Mouse (Mus musculus) MEL (cell line): ENCODE measurements around the gene Kmt5c. TPM values are rescaled to one million over a fixed set of nuclear protein-coding genes. Genes with fewer than 3 reads are reported as not detected.

Experiments used
- DNase-seq: peaks from one replicate; pipeline ENCODE4 v3.0.0; 2011; ENCODE audit warnings: low read depth, low spot score
- H3K27ac ChIP-seq: 2 replicates; pipeline ENCODE4 v1.5.1; 2012; ENCODE audit warnings: low read depth, mild to moderate bottlenecking, control low read depth, low read length, moderate library complexity; ENCODE audit not compliant: control insufficient read depth
- H3K27me3 ChIP-seq, 2 experiments: fragments of 150-350 bp in 1 of 2; sonication (generic) in 1 of 2; 2 replicates each; pipeline ENCODE4 v1.6.1; 2012; ENCODE audit warnings: low read length in 2 of 2, mild to moderate bottlenecking in 2 of 2, improper control_type of control experiment in 1 of 2, moderate library complexity in 1 of 2; ENCODE audit not compliant: insufficient read depth in 2 of 2, control insufficient read depth in 1 of 2
- H3K36me3 ChIP-seq, 2 experiments: 2 replicates each; pipeline ENCODE4 v1.6.1; 2012 to 2014; ENCODE audit warnings: low read length in 2 of 2, improper control_type of control experiment in 1 of 2, inconsistent platforms in 1 of 2, mild to moderate bottlenecking in 1 of 2; ENCODE audit not compliant: insufficient read depth in 2 of 2, control insufficient read depth in 1 of 2
- H3K4me1 ChIP-seq, 2 experiments: fragments of 150-350 bp in 1 of 2; sonication (generic) in 1 of 2; 2 replicates each; pipeline ENCODE4 v1.6.1; 2012; ENCODE audit warnings: low read length in 2 of 2, improper control_type of control experiment in 1 of 2, mild to moderate bottlenecking in 1 of 2; ENCODE audit not compliant: insufficient read depth in 2 of 2, control insufficient read depth in 1 of 2
- H3K4me3 ChIP-seq, 2 experiments: fragments of 150-350 bp in 1 of 2; sonication (generic) in 1 of 2; 2 replicates each; pipeline ENCODE4 v1.5.1; 2012; ENCODE audit warnings: low read depth in 2 of 2, low read length in 2 of 2, mild to moderate bottlenecking in 2 of 2, moderate library complexity in 2 of 2, control low read depth in 1 of 2, improper control_type of control experiment in 1 of 2; ENCODE audit not compliant: control insufficient read depth in 1 of 2, insufficient read depth in 1 of 2
- H3K79me2 ChIP-seq: 2 replicates; pipeline ENCODE4 v1.6.1; 2012; ENCODE audit warnings: mild to moderate bottlenecking, low read length, moderate library complexity; ENCODE audit not compliant: control insufficient read depth, poor library complexity, insufficient read depth
- H3K9ac ChIP-seq: 2 replicates; pipeline ENCODE4 v1.6.1; 2012; ENCODE audit warnings: low read depth, mild to moderate bottlenecking, control low read depth, low read length, moderate library complexity; ENCODE audit not compliant: control insufficient read depth, poor library complexity, severe bottlenecking
- H3K9me3 ChIP-seq: fragments of 150-350 bp; sonication (generic); replicated peaks from 2 replicates; pipeline ENCODE4 v1.6.1; 2012; ENCODE audit warnings: mild to moderate bottlenecking, low read length, improper control_type of control experiment, moderate library complexity; ENCODE audit not compliant: insufficient read depth
- BHLHE40 ChIP-seq: IDR thresholded peaks from 2 replicates; pipeline ENCODE4 v1.6.1; 2012; ENCODE audit warnings: low read depth, mild to moderate bottlenecking, inconsistent platforms, low read length, improper control_type of control experiment, borderline replicate concordance
- CHD2 ChIP-seq: IDR thresholded peaks from 2 replicates; pipeline ENCODE4 v1.6.1; 2011; ENCODE audit warnings: low read length, improper control_type of control experiment
- CTCF ChIP-seq, 3 experiments: IDR thresholded peaks in 2 of 3; conservative IDR thresholded peaks in 1 of 3; 2 replicates each; pipeline ENCODE4 v1.5.1; 2011 to 2012; ENCODE audit warnings: low read length in 3 of 3, low read depth in 2 of 3, mild to moderate bottlenecking in 2 of 3, improper control_type of control experiment in 1 of 3, inconsistent platforms in 1 of 3, mixed read lengths in 1 of 3, moderate library complexity in 1 of 3; ENCODE audit not compliant: control insufficient read depth in 1 of 3, insufficient read depth in 1 of 3, poor library complexity in 1 of 3, severe bottlenecking in 1 of 3
- HCFC1 ChIP-seq: IDR thresholded peaks from 2 replicates; pipeline ENCODE4 v1.6.1; 2012; ENCODE audit warnings: low read depth, mild to moderate bottlenecking, inconsistent platforms, low read length, improper control_type of control experiment, moderate library complexity
- JUND ChIP-seq: IDR thresholded peaks from 2 replicates; pipeline ENCODE4 v1.6.1; 2011; ENCODE audit warnings: low read depth, mild to moderate bottlenecking, improper control_type of control experiment, low read length
- MAX ChIP-seq: IDR thresholded peaks from 2 replicates; pipeline ENCODE4 v1.6.1; 2011; ENCODE audit warnings: low read length, improper control_type of control experiment
- MXI1 ChIP-seq: IDR thresholded peaks from 2 replicates; pipeline ENCODE4 v1.6.1; 2011; ENCODE audit warnings: mild to moderate bottlenecking, low read depth, low read length, improper control_type of control experiment
- NRF1 ChIP-seq: IDR thresholded peaks from 2 replicates; pipeline ENCODE4 v1.6.1; 2014; ENCODE audit warnings: low read depth, mild to moderate bottlenecking, inconsistent platforms, low read length, improper control_type of control experiment, moderate library complexity; ENCODE audit not compliant: poor library complexity, insufficient read depth, severe bottlenecking
- POLR2AphosphoS5 ChIP-seq: IDR thresholded peaks from 2 replicates; pipeline ENCODE4 v1.6.1; 2012; ENCODE audit warnings: low read depth, borderline replicate concordance, mild to moderate bottlenecking, inconsistent platforms, low read length, moderate library complexity, mixed read lengths
- RAD21 ChIP-seq: IDR thresholded peaks from 2 replicates; pipeline ENCODE4 v1.6.1; 2011; ENCODE audit warnings: mild to moderate bottlenecking, low read depth, low read length, improper control_type of control experiment
- SIN3A ChIP-seq: IDR thresholded peaks from 2 replicates; pipeline ENCODE4 v1.6.1; 2012; ENCODE audit warnings: low read length, improper control_type of control experiment, inconsistent platforms
- SMC3 ChIP-seq: IDR thresholded peaks from 2 replicates; pipeline ENCODE4 v1.6.1; 2011; ENCODE audit warnings: low read depth, low read length, improper control_type of control experiment
- TAL1 ChIP-seq: IDR thresholded peaks from 2 replicates; pipeline ENCODE4 v1.6.1; 2012; ENCODE audit warnings: mild to moderate bottlenecking, inconsistent platforms, low read length, moderate library complexity, mixed read lengths
- TBP ChIP-seq: IDR thresholded peaks from 2 replicates; pipeline ENCODE4 v1.8.0; 2011; ENCODE audit warnings: low read depth, low read length, improper control_type of control experiment
- USF1 ChIP-seq: IDR thresholded peaks from 2 replicates; pipeline ENCODE4 v1.6.1; 2014; ENCODE audit warnings: low read depth, mild to moderate bottlenecking, inconsistent platforms, low read length, improper control_type of control experiment, moderate library complexity
- ZC3H11A ChIP-seq: IDR thresholded peaks from 2 replicates; pipeline ENCODE4 v1.6.1; 2012; ENCODE audit warnings: low read depth, mild to moderate bottlenecking, inconsistent platforms, low read length, improper control_type of control experiment
- polyA plus RNA-seq, 2 experiments: library from polyadenylated mRNA; stranded (reverse) in 1 of 2; unstranded in 1 of 2; fragments of >175 nt in 1 of 2; fragments of >200 nt in 1 of 2; gene quantifications; 2 replicates each; pipeline versions ENCODE4 v1.2.1 to v1.2.4; 2012; ENCODE audit warnings: low replicate concordance in 2 of 2, low read depth in 1 of 2; ENCODE audit not compliant: insufficient read length in 2 of 2, insufficient read depth in 1 of 2, missing spikeins in 1 of 2
- total RNA-seq: library from RNA; depleted of rRNA; stranded (reverse); fragments of 300-350 nt; gene quantifications from 2 replicates; pipeline ENCODE4 v1.2.3, GENCODE M21; 2012

Gene Kmt5c
- total and polyA plus RNA-seq, 3 experiments: 21.8 to 60.2 TPM; not detected in 1

DNA sequence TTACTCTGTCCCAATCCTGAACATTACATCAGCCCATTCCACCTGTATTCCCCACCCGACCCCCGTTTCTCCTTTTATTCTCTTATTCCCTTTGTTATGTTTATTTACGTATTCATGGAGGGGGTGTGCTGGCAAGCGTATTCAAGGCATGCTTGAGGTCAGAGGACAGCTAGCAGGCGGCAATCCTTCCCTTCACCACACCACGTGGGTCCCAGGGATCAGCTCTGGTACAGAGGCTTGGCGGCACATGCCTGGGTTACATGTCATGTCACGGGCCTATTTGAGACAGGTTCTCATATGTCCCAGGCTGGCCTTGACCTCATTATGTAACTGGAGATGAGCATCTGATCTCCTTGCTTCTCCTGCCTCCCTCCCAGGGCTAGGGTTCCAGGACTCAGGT, 37.6 kb upstream of the Kmt5c start:
- H3K36me3 ChIP-seq: no peaks in the 10 kb centered on the region
- TF ChIP-seq USF1 (no peak), NRF1 (no peak), HCFC1 (no peak), TAL1 (no peak), MXI1 (no peak), POLR2AphosphoS5 (no peak), SIN3A (no peak)
- H3K4me3 ChIP-seq: no peak overlapping the region
- no peaks in the 10 kb centered on the region for H3K9me3 ChIP-seq
- DNase-seq: no peak
- H3K79me2 ChIP-seq: no peaks in the 10 kb centered on the region
- H3K9ac ChIP-seq: no peak overlapping the region
- H3K4me1 ChIP-seq: no peaks in the 10 kb centered on the region
- peaks cover 4 to 12% of the 10 kb centered on the region in 2 experiments for H3K27me3 ChIP-seq
- no peak overlapping the region for H3K27ac ChIP-seq

DNA sequence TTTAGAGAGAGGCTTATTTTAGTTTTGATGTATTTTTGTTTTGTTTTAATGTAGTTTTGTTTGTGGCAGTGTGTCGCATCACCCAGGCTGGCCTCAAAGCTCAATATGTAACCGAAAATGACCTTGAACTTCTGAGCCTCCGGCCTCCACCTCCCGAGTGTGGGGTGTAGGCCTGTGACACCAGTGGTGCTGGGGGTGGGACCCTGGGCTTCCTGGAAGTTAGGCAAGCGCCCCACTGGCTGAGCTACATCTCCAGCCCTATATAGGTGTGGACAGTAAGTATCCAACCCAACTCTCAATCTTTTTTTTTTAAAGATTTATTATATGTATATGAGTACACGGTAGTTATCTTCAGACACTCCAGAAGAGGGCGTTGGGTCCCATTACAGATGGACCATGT, 36.7 kb upstream of the Kmt5c start:
- Histone ChIP-seq H3K4me1 (no peaks in the 10 kb centered on the region), H3K9me3 (no peaks in the 10 kb centered on the region), H3K27me3 (peaks cover 3 to 11% of the 10 kb centered on the region in 2 experiments), H3K36me3 (no peaks in the 10 kb centered on the region), H3K4me3 (no peak overlapping the region), H3K27ac (no peak overlapping the region), H3K79me2 (no peaks in the 10 kb centered on the region), H3K9ac (no peak overlapping the region)
- TF ChIP-seq JUND (no peak), SMC3 (peak; percentile 16; the same call in 1 of the 2 replicates)
- DNase-seq: no peak

DNA sequence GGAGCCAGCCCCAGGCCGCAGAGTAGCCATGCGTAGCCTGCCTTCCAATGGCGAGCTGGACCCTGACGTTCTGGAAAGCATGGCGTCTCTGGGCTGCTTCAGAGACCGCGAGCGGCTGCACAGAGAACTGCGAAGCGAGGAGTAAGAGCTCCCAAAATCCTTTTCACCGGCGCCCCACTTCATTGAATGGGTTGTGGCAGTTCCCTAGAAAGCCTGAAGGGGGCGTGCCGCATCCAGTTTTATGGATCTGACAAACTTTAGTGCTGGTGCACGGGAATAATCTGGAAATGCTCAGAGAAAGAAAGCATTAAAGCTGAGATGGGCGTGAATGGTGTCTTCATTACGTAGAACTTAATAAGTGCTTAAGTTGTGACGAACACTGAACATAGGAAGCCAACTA, 34.8 kb upstream of the Kmt5c start:
- Histone ChIP-seq H3K9ac (peak overlapping the region; percentile 64), H3K4me3 (peak overlapping the region in 1 of 2 experiments; percentile 33; a peak in 2 of 4 replicates), H3K27me3 (peaks cover 0 to 3% of the 10 kb centered on the region in 2 experiments; a peak in 2 of 4 replicates), H3K27ac (no peak overlapping the region), H3K36me3 (no peaks in the 10 kb centered on the region), H3K4me1 (no peaks in the 10 kb centered on the region), H3K79me2 (no peaks in the 10 kb centered on the region), H3K9me3 (no peaks in the 10 kb centered on the region)
- TF ChIP-seq SIN3A (peak; percentile 32; the same call in 1 of the 2 replicates), BHLHE40 (peak; percentile 29; the same call in 1 of the 2 replicates), CTCF (IDR thresholded peaks at IDR 0.05 in 2 of 3, conservative IDR thresholded peaks at IDR 0.05 in 1 of 3; ENCODE audit: control insufficient read depth in 1 of 3, insufficient read depth in 1 of 3, low read depth in 2 of 3, low read length in 3 of 3, poor library complexity in 1 of 3, severe bottlenecking in 1 of 3) (peak; percentile 77 to 92 (median 84)), CHD2 (no peak), MAX (no peak; the same call in 1 of the 2 replicates), ZC3H11A (peak; percentile 84), TBP (peak; percentile 81), RAD21 (peak; percentile 89), HCFC1 (peak; percentile 46; the same call in 1 of the 2 replicates), SMC3 (peak; percentile 84)
- peak; percentile 78 for DNase-seq
